Mouse (Mus musculus) gastrocnemius, postnatal 36 days (tissue): Measurements from ENCODE around the gene Hoxd9. TPM values are rescaled to one million over a fixed set of nuclear protein-coding genes. Genes with fewer than 3 reads are reported as not detected.

ENCODE experiments used
- DNase-seq, 2 experiments: peaks; one replicate each; pipeline ENCODE4 v3.0.0; 2022
- intact Hi-C: fragments of 180-260 bp; cut with DNase I; formaldehyde crosslinking; loops from one replicate; pipeline ENCODE4 v1.15.1; 2025
- total RNA-seq, 2 experiments: library from RNA; stranded (reverse); gene quantifications; 2 replicates each; pipeline ENCODE4 v1.2.3; 2021

Gene Hoxd9
- total RNA-seq, 2 experiments from 2014 or later: 16.7 to 16.8 TPM

- DNase-seq: no peak
- intact Hi-C loops: loop anchor here (5.0 kb wide), 1 partner anchor 881 kb away; no protein-coding TSS in a partner anchor
These were observed 8.9 kb downstream of the Hoxd9 start for GRCm38 (mm10) chr2:74706393-74706960.

GRCm38 (mm10) chr2:74707599-74707998 lies 10.1 kb downstream of the Hoxd9 start:
- no peak for DNase-seq
- intact Hi-C loops: loop anchor here (5.0 kb wide), 1 partner anchor 880 kb away; no protein-coding TSS in a partner anchor

- intact Hi-C loops: loop anchor here (5.0 kb wide), 1 partner anchor 879 kb away; no protein-coding TSS in a partner anchor
- no peak for DNase-seq
These were observed 11.1 kb downstream of the Hoxd9 start for GRCm38 (mm10) chr2:74708676-74709075.

GRCm38 (mm10) chr2:74709465-74710419 lies 12.2 kb downstream of the Hoxd9 start:
- no peak for DNase-seq
- intact Hi-C loops: loop anchor here (5.0 kb wide), 1 partner anchor 878 kb away; no protein-coding TSS in a partner anchor

- DNase-seq: no peak
- intact Hi-C loops: no loop called here
These were observed 13.5 kb downstream of the Hoxd9 start for GRCm38 (mm10) chr2:74710929-74711543.

GRCm38 (mm10) chr2:74711721-74712621 lies 14.4 kb downstream of the Hoxd9 start, which contains the start of the genes Hoxd3 and Hoxd4:
Gene Hoxd3, plus strand, starts transcription at chr2:74711927.
Gene Hoxd4, plus strand, starts transcription at chr2:74711929.
- intact Hi-C loops: no loop called here
- peak in 1 of 2 experiments; percentile 66 for DNase-seq

GRCm38 (mm10) chr2:74713239-74714150 lies 16.0 kb downstream of the Hoxd9 start:
- intact Hi-C loops: no loop called here

GRCm38 (mm10) chr2:74714156-74714789 lies 16.7 kb downstream of the Hoxd9 start:
- no peak for DNase-seq
- intact Hi-C loops: no loop called here

More at GRCm38 (mm10) chr2:74713239-74714150, 16.0 kb downstream of the Hoxd9 start:
- DNase-seq: no peak

GRCm38 (mm10) chr2:74714881-74715280 lies 17.4 kb downstream of the Hoxd9 start:
- DNase-seq: no peak
- intact Hi-C loops: loop anchor here (5.0 kb wide), 1 partner anchor 337 kb away; no protein-coding TSS in a partner anchor

GRCm38 (mm10) chr2:74715504-74716241 lies 18.1 kb downstream of the Hoxd9 start:
- intact Hi-C loops: loop anchor here (1.0 to 5.0 kb wide), 2 partner anchors 249 to 337 kb away; no protein-coding TSS in a partner anchor
- peak; percentile 81 to 85 for DNase-seq

- no peak for DNase-seq
- intact Hi-C loops: no loop called here
These were observed 22.9 kb downstream of the Hoxd9 start for GRCm38 (mm10) chr2:74720384-74720783.

- intact Hi-C loops: no loop called here
- DNase-seq: no peak
These were observed 23.5 kb downstream of the Hoxd9 start for GRCm38 (mm10) chr2:74720955-74721491.

GRCm38 (mm10) chr2:74721882-74722281 lies 24.4 kb downstream of the Hoxd9 start:
- DNase-seq: no peak
- intact Hi-C loops: no loop called here

- DNase-seq: no peak
- intact Hi-C loops: no loop called here
These were observed 25.4 kb downstream of the Hoxd9 start for GRCm38 (mm10) chr2:74722949-74723348.

GRCm38 (mm10) chr2:74724244-74725015 lies 26.9 kb downstream of the Hoxd9 start:
- DNase-seq: no peak
- intact Hi-C loops: no loop called here

- no peak for DNase-seq
- intact Hi-C loops: no loop called here
These were observed 27.6 kb downstream of the Hoxd9 start for GRCm38 (mm10) chr2:74725171-74725570.
